Mouse (Mus musculus) heart, postnatal 4 days (tissue): ENCODE data around the gene Gm26897. TPM values are rescaled to one million over a fixed set of nuclear protein-coding genes. Genes with fewer than 3 reads are reported as not detected.

Experiments used
- DNase-seq: peaks from one replicate; pipeline ENCODE4 v3.0.0; 2021
- total RNA-seq, 2 experiments: library from RNA; stranded (reverse); gene quantifications; 2 replicates each; pipeline ENCODE4 v1.2.3; 2021

Gm26897 gene
- not detected for total RNA-seq

- no peak for DNase-seq
These were observed at the start of gene Gm26897 for GRCm38 (mm10) chr5:111733851-111734250. Gm26897 (plus strand) TSS chr5:111733924.

DNA sequence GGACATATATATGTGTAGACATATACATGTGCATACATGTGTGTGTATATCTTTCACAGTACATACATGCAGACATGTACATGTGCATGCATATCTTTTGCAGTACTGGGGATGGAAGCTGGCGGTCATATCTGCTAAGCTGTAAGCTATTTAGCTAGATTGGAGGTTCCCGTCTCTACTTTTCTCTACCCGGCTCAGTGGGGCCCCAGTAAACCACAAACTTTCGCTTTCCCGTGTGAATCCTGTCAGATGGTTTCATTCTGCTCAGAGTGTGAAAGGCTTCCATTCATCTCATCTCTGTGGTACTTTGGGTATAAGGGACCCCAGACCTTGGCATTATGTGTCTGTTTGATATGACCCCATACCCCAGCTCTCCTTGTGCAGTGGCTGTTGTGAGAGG is 46.4 kb upstream of the Gm26897 start:
- DNase-seq: no peak

DNA sequence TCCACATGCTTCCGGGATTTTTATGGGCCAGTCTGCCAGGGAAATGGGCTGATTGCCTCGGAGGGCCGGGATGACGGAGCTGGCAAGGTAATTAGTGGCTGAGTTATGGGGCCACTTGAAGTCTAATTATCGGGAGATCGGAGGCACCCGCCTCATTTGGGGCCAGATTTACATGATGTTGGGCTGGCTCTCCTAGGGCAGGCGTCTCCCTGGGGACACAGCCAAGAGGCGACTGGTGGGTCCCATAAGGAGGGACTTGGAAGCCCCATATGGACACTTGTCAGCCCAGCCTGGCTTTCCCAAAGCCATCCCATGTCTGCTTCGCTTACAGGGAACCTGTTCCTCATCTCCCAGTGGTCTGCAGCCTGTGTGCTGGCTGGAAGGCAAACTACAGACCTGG is 45.1 kb upstream of the Gm26897 start:
- DNase-seq: no peak

- no peak for DNase-seq
These were observed 35.7 kb upstream of the Gm26897 start for GRCm38 (mm10) chr5:111697996-111698395.

GRCm38 (mm10) chr5:111699711-111700303 is 33.9 kb upstream of the Gm26897 start:
- no peak for DNase-seq

DNA sequence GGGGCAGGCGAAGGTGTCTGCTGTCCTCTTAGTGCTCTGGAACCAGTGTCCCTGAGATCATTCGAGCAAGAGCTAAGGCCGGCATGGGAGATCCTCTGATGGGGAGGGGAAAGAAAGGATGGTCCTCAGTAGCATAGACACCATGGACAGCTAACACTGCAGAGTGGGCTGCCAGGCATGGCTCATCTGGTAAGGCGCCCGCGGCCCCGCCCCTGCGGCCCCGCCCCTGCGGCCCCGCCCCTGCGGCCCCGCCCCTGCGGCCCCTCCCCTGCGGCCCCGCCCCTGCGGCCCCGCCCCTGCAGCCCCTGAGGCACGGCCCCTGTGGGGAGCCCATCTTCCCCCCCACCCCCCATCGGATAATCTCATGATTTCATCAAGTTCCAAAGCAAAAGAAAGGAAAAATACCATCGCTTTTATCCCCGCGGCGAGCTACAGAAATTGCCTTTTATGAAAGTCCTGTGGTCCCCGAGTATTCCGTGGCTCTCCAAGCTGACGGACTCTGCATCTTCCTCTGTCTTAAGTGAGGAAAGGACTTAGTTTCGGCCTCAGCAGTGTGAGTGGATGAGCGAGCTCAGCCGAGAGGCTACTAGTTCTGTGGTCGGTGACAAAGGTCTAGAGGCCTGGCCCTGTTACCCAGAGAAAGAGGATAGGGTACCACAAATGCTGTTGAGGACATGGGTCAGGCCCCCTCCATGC is 31.9 kb upstream of the Gm26897 start:
- DNase-seq: no peak

GRCm38 (mm10) chr5:111703586-111703985 is 30.1 kb upstream of the Gm26897 start:
- DNase-seq: no peak

DNA sequence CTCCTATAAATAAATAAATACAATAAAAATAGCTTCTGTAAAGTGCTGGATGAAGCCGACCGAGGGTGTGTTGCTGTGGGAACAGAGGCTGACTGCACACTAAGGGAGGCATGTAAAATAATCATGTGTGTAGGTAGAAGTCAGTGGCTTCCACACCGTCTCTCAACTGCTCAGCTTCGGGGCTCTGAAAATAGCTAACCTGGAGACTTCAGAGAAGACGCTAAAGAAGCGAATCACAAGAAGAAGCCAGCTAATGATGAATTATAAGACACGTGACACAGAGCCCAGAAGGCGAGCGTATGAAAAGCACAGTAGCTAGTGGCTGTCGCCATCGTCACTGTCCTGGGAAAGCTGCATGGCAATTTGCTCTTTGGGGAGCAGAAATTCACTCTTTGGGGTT is 29.4 kb upstream of the Gm26897 start:
- DNase-seq: no peak

DNA sequence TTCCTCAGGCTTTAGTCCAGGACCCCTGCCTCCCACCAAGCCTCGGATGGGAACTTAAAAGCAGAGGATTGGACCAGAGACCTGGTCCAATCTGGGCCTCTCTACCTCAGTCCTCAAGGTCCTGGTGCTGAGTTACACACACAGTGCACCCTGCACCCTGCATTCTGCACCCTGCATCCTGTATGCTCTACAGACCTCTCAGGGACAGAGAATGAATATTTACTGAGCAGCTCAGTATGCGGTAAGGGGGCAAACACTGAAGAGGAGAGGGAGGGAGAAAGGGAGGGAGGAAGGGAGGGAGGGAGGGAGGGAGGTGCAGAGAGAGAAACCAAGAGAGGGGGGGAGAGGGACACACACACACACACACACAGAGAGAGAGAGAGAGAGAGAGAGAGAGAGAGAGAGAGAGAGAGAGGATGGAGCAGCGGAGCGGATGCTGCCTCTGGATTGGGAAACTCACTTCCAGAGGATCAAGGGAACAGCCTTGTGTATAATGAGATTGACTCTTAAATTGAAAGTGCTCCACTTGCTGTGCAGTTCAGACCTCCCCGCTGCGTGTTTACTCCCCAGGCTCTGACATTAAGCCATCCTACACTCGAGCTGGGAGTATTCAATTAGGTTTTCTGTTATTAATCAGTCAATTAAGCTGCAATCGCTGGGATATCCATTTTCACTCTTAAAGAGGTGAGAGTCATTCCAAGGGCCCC is 24.4 kb upstream of the Gm26897 start:
- no peak for DNase-seq

- no peak for DNase-seq
These were observed 14.7 kb upstream of the Gm26897 start for GRCm38 (mm10) chr5:111719018-111719417.

DNA sequence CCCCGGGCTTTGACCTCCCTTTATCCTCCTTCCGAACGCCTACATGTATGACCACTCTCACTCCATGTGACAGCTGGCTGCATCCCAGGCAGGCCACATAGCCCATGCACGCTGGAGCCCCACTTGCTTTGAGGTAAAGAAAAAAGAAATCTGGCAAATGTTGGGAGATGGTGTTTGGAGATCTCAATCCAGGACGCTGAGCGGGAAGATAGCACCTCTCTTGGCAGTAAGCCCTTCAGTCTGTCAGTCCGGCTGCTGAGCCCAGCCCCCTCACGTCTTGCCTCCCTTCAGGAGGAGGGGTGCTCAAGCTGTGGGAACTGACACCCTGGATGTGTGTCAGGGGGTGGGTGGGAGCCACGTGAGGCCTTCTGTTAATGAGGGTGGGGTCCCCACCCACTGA is 13.0 kb upstream of the Gm26897 start:
- no peak for DNase-seq

DNA sequence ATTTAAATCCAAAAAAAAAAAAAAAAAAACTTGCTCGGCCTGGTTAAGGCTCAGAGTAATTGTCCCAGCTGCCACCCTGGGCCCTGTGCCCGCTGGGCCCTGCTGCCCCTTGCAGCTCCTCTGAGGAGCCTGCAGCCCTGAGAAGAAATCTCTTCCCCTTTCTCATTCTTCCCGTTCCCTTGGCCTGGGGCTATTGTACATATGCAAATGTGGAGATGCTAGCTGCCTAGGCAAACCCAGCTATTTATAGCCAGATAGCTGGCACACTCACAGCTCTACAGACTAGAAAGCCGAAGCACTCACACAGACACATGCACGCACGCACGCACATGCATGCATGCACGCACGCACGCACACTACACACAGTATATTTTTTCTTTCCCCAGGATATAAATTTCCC is 9.0 kb upstream of the Gm26897 start:
- DNase-seq: peak; percentile 40

GRCm38 (mm10) chr5:111725195-111725920 is 8.4 kb upstream of the Gm26897 start:
- peak; percentile 52 for DNase-seq

GRCm38 (mm10) chr5:111728411-111728810 is 5.3 kb upstream of the Gm26897 start:
- no peak for DNase-seq

DNA sequence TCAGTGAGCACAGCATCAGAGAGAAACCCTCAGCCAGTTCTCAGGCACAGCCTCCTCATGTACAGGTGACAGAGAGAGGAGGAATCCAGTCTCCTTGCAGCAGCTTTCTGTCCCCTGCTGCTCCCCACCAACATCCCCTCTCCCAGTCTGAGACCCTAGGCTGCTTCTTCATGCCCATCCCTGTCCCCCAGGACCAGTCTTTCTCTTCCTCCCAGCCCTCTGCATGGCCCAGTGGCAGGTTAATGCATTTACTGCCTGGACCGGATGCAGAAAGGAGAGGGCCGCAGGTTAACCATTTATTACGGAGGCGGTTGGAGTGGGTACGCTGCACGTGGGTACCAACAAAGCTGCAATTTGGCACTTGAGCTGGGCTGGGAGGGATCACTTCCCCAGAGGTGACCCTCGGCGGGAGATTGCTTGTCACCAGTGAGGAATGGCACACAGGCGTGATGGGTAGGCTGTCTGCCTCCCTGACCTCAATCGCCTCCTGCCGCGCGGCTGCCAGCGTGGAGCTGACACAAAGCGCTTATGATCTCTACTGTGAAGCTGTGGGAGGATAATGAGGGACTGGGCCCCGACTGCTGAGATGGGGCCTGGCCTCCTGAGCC is 3.1 kb upstream of the Gm26897 start:
- peak; percentile 45 for DNase-seq

GRCm38 (mm10) chr5:111732194-111732593 is 1.5 kb upstream of the Gm26897 start:
- DNase-seq: no peak

DNA sequence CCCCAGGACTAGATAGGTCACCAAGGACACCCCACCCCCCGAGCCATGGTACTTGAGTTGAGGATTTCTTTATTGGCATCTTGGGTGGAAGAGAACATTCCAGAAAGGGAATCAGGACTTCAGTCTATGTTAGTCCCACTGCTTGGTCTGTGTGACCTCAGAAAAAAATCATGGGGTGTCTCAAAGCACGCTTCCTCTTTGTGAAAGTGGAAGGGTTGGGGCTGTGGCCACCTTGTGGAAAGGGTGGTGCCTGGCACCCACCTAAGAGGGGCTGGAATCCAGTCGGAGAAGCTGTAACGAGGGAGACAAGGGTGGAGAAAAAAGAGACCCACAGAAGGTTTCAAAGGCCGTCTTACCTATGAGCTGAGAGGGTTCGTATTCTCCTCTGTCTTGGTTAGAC is 5.8 kb downstream of the Gm26897 start:
- no peak for DNase-seq

- DNase-seq: no peak
These were observed 6.9 kb downstream of the Gm26897 start for GRCm38 (mm10) chr5:111740384-111741275.

DNA sequence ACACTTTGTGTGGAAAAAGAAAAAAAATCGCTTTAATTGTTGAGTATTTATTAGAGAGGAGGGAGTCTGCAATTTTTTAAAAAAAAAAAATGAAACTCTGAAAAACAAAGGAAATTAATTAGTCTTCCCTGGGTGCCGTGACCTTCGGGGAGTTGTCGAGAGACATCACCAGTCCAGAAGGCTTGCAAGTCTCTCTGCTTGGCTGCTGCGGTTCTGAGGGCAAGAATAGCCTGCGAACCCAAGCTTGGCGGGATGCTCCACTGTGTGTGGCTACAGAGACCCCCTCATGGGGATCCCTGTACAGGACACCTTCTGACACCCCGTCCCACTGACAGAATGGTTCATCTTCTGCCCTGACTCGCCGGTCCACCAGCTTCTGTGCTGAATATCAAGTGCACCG is 7.6 kb downstream of the Gm26897 start:
- DNase-seq: no peak

DNA sequence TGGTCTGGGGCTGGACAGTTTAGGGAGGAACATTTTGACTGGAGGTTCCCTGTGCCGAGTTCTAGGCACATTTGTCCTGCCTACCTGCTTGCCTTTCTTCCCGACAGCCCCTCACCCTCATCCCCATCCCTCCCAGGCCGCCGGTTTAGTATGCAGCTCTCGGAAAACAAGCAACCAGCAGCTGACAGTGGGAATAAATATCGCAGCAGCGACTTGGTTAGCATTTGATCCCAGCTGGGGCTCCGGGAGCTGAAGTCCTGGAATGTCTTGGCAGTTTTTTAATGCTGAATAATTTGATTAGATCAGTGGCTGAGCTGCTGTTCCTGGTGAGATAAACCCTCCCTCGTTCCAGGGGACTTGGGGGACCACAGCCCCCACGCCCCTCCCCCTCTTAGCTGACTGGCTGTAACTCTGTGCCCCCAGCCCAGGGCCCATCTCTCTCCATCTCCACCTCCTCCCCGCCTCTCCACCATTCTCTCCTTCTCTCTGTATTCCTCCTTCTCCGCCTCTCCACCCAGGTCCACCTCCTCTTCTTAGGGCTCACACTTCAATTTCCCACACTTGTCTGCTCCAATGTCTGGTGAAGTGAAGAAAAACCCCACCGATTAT is 8.7 kb downstream of the Gm26897 start:
- no peak for DNase-seq

DNA sequence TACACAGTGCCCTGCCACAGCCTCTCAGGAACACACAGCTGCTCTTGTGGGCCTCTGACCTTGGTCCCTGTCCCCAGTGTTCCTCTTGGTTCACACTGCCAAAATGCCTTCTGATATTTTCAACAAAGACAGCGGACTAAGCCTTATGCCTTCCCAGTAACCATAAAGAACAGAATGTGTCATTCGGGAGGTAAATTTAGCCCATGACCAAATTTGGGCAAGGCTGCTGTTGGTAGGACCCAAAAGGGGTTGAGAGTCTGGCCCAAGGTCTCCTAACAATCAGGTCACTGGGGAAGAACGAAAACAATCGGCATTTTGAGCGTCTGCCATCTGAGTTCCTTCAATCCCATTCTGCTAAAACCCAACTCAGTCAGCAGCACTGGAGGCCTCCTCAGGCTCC is 15.9 kb downstream of the Gm26897 start:
- no peak for DNase-seq
